Mouse (Mus musculus): Measurements from ENCODE around the gene Grk6.

Gene Grk6

DNA sequence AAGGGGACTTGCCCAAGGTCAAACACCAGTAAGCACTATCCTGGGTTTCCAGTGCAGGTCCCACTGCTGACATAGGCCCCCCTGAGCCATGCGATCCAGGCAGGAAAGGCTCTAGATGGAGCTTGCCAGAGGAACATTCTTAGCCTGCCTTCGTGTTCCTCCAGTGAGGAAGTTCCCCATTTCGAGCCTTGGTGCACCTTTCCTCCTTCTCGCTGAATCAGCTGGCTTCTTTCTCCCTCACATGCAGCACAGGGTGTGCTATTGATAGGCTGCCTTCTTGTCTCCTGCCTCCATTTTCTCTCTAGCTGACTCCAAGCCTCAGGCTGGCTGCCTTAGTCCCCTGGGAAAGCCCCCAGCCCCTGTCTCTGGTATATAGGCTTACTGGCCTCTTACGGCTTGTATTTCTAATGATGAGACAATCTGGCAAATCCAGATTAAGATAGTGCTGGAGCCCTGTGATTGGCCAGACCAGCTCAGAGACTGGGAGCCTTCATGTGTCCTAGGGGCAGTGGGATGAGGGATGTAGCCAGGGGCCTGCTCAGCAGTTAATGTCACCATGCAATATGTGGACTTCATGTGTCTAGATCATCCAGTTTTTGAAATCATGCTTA lies 21.1 kb downstream of the Grk6 start:
- DNase-seq, result no peak

DNA sequence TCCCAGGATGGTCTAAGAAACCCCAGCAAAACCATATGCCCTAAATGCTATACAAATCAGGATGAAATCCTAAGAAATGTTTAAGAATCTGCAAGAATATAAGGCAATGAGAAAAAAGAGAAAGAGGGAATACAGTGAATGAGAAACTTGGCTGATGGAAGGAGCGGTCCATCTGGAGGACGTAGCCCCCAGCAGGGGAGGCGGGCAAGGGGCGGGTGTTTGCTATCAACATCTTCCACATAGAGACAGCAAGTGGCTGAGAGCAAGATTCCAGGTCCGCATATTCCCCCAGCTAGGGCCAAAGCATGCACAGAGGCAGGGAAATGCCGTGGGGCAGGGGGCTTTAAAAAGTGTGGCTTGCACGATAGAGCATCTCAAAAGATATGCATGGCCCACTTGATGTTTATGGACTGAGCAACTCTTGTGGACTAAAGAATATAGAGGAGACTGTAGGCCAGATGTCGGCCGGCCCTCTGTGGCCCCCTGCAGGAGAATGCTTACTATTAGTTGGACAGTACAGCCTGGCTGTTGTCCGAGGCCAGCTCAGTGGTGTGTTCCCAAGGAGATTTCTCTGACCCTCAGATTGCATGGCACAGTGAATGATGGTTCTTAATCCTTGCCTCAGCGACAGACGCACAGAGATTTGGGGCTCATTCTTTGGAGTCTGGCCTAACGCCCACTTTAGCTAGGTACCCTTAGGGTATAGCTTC lies 24.1 kb downstream of the Grk6 start:
- peak; percentile 64 for DNase-seq

DNA sequence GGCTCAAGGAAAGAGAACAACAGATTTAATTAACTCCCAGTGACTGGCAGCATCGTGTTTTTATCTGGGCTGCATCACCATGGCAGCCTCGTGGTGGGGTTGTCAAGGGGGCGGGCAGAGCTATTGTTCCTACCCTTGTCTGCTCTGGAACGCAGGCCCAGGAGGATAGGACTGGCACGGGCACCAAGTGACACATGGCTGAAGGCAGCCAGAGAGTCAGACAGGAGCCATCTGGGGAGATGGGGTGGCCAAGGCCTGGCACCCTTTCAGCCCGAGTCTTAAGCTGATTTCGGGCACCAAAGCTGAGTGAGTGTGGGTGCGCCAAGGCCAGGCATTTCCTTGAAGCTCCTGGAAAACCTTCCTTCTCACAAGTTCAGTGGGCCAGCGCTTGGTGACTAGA lies 25.5 kb downstream of the Grk6 start:
- no peak for DNase-seq

DNA sequence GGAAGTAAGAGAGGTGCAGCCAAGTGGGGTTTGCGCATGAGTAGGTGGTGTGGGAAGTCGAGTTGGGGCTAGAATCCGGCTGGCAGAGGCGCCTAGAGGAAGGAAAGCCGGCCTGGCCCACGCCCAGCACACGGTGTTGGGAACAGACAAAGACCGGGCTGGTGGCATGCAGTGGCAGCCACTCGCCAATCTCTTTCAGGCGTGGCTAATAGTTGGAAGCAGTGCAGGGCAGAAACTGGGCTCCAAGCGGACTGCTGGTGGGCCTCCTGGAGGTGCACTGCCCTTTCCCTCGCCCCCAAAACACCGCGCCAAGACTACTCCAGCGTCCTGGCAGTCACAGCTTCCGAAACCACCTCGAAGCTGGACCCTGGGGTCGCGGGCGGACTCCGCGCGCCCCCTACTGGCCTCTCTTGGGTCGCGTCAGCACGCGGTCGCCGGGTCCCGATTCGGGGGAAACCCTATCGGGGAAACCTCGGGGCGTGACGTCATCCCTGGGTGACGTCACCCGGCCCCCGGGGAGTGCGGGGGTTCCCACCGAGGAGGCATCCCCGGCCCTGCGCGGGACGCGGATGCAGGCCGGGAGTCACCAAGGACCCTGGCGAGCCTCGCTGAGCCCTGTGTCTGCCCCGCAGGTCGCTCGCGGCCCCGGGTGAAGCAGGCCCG lies 26.4 kb downstream of the Grk6 start:
- peak; percentile 91 for DNase-seq

DNA sequence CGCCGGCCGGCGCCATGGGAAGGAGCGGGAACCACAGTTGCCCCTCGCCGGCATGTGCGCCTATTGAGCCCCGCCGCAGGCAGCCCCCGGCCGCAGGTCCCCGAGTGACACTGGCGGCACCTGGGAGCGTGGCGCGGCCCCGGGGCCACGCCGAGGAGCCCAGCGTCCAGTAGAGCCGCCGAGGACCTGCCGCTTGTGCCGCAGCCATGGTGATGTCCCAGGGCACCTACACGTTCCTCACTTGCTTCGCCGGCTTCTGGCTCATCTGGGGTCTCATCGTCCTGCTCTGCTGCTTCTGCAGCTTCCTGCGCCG lies 26.9 kb downstream of the Grk6 start:
- no peak for DNase-seq

DNA sequence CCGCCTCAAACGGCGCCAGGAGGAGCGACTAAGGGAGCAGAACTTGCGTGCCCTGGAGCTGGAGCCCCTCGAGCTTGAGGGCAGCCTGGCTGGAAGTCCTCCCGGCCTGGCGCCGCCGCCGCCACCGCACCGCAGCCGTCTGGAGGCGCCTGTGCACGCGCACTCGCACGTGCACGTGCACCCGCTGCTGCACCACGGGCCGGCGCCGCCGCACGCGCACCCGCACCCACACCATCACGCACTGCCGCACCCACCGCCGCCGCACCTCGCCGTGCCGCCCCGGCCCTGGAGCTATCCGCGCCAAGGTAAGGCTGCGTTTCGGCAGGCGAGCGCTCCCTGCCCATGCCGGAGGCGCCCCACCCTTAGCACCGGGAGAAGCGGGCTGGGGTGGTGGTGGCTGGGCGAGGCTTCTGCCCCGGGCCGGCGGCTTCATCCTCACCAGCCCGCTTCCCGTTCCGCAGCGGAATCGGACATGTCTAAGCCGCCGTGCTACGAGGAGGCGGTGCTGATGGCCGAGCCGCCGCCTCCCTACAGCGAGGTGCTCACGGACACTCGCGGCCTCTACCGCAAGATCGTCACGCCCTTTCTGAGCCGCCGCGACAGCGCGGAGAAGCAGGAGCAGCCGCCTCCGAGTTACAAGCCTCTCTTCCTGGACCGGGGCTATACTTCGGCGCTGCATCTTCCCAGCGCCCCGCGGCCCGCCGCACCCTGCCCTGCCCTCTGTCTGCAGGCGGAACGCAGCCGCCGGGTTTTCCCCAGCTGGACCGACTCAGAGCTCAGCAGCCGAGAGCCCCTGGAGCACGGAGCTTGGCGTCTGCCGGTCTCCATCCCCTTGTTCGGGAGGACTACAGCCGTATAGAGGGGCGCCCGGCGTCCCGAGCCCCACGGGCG lies 27.5 kb downstream of the Grk6 start:
- peak; percentile 64 for DNase-seq

DNA sequence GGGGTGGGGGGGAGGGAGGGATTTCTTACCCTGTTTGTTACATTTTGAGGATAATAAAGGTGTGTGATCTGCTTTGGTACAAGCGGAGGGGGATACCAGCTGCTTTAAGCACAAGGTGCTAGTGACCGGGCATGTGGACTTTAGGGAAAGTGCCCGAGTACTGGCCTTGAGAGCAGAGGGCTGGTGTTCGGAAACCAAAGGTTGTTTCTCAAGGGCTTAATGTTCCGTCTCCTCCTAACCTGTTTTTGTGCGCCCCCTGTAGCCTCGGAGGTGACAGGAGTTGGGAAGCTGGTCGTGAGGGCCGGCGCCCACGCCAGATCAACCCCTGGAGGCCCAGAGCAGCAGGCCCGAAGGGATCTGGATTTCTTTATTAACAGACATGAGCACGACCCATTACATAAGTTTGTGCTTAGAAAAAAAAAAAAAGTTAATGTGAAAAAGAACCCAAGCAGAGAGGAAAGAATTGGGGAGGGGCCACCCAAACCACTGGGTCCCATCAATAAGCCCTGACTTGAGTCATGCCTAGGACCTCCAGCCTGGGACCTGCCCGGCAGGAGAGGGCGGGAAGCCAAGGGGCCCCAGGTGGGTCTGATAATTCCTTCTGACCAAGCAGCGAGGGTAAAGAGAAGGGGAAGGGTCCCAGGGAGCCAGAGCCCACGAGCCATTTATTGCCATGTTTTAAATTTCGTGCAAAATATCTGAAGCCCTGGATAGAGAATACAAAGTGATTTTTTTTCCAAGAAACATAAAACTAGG lies 28.4 kb downstream of the Grk6 start:
- no peak for DNase-seq

DNA sequence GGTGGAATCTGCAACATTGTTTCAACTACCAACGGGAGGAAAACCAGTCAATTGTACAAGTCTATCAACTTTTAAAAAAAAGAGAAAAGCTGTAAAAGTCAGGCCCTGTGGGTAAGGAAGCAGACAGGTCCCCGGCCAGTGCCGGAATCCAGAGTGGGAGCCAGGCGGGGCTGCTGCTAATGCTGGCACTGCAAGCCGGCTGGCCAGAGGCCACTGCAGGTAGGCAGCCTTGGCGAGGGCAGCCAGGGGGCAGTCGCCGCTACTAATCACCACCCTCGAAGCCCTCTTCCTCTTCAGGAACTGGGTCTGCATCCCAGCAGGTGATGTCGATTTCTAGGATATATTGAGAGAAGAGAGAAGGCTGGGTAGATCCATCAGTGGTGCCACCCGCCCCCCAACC lies 29.1 kb downstream of the Grk6 start:
- DNase-seq, result no peak

DNA sequence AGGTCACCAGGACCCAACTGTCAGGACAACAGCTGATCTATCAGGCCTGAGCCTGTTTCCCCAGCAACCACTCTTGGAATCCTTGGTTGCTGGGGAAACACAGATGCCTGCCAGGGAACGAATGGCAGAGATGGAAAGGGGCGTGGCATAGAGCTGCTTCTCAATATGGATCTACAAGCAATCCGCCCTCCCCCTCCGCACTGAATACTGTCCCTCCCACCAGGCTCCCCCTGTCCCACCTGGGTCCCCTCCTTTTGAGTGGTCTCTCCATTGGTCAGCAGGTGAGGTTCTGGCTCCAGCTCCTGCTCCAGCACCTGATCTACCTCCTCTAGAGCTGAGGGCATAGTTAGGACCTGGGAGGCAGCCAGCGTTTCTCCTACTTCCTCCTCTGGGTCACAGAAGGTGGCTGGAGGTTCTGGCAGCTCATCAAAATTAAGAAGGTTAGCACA lies 29.8 kb downstream of the Grk6 start:
- DNase-seq, result no peak

DNA sequence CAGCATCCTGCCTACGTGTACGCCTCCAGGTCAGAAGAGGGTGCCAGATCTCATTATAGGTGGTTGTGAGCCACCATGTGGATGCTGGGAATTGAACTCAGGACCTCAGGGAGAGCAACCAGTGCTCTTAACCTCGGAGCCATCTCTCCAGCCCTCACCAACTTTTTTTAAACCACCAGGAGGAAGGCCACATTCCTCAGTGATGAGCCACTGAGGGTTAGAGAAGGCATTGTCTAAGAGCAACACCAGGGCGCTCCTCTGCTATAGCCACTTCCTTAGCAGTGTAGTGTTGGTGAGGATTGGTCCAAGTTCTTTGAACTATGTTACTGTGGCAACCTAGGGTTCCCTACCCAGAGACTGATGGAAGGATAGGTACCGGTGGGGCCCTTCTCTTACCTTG lies 30.9 kb downstream of the Grk6 start:
- no peak for DNase-seq

DNA sequence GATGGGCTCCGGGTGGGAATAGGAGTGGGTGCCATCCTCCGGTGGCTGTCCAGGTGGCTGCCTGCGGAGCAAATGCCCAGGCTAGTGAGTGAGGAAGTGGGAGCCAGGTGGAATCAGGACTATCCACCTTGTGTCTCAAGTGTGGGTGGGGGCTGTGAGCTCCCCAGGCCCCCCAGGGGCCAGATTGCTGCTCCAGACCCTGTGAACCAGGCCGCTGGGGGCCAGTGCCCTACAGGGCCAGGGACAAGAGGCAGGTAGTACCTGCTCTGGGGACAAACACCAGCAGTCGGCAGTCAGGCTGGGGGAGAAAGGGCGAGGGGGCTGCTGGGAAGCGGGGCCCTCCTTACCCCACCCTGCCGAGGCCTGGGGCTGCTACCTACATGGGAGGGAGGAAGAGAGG lies 31.4 kb downstream of the Grk6 start:
- DNase-seq, result no peak

DNA sequence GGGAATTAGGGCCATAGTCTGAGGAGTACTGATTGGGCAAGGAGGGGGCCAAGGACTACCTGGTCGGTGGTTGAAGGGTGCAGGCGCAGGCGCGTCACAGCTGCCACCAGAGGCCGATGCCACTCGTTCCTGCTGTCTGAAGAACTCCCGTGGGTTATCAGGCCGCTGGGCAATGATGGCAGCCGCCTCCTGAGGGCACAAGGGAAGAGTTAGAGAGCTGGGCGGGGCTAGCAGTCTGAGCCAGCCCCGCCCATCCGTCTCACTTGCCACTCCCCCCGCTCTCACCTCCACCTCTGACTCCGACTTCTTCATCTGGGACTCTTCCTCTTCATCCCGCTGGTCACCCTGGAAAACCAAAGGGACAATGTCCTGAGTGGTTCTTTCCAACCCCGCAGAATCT lies 32.6 kb downstream of the Grk6 start:
- no peak for DNase-seq

DNA sequence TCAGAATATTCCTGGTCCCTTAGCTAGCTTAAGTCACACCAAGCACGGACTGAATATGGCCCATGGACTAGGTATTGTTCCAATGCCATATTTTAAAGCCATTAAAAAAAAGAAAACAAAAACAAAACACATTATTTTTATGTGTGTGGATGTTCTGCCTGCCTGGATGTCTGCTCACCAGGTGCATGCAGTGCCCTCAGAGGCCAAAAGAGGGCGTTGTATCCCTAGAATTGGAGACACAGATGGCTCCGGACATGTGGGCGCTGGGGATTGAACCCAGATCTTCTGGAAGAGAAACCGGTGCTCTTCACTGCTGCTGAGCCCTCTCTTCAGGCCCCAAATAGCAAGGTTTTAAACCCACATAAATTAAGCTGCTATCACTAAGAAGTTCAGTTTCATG lies 33.2 kb downstream of the Grk6 start:
- DNase-seq, result no peak

DNA sequence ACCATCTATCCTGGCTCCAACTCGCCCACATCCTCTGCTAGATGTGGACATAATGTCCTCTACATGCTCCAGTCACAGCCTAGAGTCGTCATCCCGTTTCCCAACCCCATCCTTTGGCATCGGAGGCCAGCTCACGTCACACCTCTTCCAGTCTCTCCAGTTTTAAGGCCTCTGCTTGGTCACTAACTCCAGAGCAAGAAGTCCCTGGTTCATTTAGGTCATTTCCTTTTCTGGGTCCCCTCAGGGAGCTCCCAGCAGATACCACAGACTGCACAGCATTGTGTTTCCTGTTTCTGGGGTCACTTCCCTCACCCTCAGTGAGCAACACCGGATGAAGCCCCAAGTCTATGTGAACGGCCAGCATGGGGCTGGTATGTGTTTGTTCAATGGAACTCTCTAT lies 34.1 kb downstream of the Grk6 start:
- DNase-seq, result no peak

DNA sequence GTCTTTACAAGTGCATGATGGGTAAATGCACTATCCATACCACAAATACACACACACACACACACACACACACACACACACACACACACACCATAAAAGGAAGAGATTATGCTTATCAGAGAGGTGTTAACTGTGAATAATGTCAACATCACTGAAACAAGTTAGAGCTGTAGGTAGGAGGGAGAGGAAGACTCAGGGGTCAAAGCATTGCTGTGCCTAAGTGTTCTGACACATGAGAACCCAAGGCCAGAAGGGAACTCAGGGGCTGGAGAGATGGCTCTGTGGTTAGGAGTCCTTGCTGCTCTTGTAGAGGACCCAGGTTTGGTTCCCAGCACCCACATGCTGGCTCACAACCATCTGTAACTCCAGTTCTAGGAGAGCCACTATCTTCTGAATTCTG lies 35.1 kb downstream of the Grk6 start:
- DNase-seq, result no peak

DNA sequence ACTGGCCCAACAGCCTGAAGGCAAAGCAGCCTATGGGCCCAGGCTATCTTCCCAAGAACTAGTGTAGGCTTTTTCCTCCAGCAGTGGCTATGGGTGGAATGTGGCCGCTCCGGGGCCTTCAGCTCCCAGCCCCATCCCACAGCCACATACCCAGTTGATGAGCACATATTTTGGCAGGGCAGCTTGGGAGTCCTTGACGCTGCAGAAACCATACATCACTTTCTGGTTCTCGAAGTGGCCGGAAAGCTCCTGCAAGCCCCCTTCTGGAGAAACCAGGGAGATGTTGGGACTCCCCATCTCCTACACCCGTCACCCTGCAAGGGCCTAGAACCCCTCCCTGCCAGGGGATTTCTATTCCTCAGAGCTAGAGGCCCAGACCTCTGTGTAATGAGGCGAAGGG lies 37.7 kb downstream of the Grk6 start:
- DNase-seq, result no peak

DNA sequence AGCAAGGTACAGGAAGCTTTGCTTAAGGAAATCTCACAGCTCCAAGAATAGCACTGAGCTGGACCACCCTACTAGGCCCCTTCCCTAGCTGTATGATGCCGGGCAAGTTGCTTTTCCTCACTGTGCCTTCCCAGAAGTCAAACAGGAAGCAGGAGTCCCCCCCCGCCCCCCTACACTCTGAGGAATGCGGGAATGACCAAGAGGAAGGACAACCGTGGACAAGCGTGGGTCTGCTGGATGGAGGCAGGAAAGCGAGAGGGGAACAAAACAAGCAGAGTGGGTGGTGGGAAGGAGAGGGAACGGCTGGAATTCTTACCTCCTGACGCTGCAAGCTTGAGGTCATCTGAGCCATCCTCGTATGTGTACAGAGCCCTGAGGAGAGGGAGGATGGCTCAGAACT lies 38.2 kb downstream of the Grk6 start:
- no peak for DNase-seq

DNA sequence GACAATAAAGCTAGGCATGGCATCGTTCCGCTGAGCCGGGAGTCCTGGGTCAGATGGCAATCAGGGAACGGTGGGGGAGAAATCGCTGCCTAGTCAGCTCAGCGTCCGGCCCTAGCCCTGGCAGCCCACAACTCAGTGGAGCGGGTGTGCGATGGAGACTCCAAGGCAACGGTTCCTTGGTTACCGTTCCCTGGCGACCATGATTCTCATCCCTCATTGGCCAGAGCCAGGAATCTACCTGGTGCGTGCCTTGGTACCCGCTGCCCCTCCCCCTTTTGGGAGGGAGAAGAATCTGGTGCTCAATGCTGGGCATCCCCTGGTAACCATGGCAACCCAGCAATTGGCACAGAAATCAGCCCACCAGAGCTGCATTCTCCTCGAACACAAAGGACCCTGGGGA lies 38.7 kb downstream of the Grk6 start:
- no peak for DNase-seq

DNA sequence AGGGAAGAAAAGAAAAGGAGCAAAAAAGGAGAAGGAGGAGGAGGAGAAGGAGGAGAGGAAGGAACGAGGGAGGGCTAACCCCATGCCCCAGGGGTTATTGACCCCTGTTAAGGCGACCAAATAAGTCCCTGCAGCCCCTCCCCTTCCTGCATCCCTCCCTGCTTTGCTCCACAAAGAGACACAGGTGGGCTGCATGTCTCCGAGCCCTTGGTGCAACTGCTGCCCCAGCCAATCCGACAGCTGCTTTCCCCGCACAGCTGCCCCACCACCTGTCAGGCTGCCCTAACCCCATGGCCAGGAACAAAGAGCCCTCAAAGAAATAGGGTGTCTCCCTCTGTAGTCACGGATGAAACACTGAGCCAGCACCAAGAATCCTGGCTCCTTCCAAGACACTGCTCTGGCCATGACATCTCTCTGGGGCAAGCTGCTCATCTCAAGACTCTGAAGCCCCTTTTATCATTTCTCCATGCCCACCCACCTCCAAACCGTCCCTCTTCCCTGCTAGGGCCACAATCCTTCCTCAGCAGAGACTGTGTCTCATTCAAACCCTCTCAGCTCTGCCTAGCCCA lies 39.7 kb downstream of the Grk6 start:
- no peak for DNase-seq

DNA sequence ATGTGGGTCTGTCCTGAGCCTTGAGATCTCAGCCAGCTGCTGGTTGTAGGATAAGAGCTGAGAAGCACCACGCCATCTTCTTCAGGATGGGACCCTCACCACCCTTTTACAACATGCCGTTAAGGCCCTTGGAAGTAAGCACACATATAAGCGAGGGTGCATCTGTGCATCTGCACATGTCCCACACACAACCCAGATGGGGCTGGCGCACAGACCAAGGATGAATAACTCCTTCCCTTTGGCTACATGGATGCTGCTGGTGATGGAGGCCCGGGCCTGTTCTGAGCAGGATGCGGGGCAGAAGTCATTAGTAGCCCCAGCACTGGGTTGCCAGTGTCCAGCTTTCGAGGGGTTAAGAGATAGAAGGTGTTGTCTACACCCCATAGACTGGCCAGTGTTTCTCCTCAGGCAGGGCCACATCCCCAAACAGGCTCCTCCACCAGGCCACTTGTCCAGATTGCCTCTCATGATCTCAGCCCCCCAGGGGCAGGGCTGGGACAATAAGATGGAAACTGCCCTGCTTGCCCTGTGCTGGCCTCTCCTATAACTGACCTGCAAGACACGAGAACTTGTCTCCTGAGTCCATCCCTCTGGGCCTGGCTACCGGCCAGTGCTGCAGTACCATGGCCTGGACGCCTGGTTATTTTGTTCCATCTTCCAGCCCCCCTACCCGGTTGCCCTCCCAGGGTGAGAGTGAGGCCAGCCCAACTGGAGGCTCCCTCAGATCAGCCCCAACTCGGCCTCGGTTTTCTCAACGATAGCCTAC lies 41.3 kb downstream of the Grk6 start:
- DNase-seq, result no peak

DNA sequence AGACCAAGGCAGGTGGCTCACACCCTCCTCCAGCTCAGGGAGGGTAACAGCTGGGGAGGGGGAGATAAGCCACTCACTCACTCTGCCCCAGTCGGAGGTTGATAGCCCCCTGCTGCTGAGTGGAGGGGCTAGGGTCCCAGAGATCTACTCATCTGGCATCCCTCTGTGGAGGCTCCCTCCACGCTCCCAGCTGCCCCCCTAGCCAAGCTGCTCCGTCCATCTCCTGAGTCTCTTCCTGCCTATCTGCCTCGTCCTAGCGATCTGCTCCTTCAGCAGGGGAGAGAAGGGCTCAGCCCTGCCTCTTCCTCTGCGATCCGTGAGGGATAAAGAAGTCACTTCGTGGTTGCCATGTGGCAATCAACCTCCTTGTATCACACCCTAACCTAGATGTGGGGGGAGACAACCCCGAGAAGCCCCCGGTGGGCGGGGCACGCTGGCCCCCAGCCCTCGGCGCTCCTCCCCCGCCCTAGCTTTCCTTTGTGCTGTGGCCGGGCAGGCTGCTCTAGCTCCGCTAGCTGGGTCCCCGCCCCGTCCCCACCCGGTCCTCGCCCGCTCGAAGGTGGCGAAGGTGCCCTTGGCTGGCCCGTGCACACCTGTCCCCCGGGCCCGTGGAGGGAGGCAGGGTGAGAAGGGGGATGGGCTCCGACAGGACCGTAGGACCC lies 42.2 kb downstream of the Grk6 start:
- peak; percentile 62 for DNase-seq

Data from kidney, postnatal 14 days (tissue).